Mouse (Mus musculus) heart, adult 9 months (tissue): Measurements from ENCODE around the gene Btd.

Experiments
- DNase-seq, 2 experiments: peaks; one replicate each; pipeline ENCODE4 v3.0.0; 2022; ENCODE audit warnings: low spot score in 2 of 2

Gene Btd

GRCm38 (mm10) chr14:31664903-31665565 lies 24.2 kb downstream of the Btd start:
- DNase-seq: no peak

GRCm38 (mm10) chr14:31665566-31665940 lies 24.7 kb downstream of the Btd start:
- DNase-seq: no peak

DNA sequence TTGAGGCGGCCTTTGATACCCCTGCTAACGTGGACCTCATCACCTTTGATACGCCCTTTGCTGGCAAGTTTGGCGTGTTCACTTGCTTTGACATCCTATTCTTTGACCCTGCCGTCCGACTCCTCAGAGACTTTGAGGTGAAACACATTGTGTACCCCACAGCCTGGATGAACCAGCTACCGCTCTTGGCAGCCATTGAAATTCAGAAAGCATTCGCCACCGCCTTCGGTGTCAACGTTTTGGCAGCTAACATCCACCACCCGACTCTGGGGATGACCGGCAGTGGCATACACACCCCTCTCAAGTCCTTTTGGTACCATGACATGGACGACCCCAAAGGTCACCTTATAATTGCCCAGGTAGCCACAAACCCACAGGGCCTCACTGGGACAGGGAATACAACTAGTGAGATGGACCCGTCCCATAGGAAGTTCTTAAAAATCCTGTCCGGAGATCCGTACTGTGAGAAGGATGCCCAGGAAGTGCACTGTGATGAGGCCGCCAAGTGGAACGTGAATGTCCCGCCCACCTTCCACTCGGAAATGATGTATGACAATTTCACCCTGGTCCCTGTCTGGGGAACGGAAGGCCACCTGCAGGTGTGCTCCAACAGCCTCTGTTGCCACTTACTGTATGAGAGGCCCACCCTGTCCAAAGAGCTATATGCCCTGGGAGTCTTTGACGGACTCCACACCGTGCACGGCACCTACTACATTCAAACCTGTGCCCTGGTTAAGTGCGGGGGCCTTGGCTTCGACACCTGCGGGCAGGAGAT lies 26.3 kb downstream of the Btd start:
- no peak for DNase-seq

DNA sequence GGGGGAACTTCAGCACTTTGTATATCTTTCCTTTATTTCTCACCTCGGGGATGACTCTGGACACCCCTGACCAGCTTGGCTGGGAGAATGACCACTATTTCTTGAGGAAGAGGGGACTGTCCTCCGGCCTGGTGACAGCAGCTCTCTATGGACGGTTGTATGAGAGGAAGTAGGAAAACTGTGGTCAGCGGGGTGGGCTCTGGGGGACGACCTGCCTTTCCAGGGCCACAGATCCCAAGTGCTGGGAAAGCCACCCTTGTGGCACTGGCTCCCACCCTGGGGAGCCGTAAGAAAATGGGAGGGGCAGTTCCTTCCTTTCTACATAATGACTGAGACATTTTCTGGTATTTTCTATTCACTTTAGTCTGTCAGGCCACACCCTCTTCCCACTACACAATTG lies 26.9 kb downstream of the Btd start:
- peak in 1 of 2 experiments; percentile 24 for DNase-seq

DNA sequence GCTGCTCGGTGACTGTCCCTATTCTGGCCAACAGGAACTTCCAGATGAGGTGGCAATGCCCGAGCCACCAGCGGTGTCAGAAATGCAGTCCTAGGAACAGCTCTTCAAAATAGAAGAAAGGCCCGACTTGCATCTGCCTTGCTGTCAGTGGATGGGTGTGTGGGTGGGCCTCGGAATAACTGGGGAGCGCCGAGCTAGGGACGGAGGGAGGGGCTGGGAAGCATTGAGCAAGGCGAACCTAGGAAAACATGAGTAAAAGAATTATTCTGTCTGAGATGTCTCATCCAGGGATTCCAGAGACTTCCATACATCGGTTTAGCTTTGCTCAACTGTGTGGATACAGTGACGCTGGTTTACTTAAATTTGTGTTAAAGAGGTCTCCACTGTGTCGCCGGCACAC lies 27.5 kb downstream of the Btd start:
- no peak for DNase-seq

GRCm38 (mm10) chr14:31669161-31669611 lies 28.4 kb downstream of the Btd start:
- peak; percentile 83 to 86 for DNase-seq

DNA sequence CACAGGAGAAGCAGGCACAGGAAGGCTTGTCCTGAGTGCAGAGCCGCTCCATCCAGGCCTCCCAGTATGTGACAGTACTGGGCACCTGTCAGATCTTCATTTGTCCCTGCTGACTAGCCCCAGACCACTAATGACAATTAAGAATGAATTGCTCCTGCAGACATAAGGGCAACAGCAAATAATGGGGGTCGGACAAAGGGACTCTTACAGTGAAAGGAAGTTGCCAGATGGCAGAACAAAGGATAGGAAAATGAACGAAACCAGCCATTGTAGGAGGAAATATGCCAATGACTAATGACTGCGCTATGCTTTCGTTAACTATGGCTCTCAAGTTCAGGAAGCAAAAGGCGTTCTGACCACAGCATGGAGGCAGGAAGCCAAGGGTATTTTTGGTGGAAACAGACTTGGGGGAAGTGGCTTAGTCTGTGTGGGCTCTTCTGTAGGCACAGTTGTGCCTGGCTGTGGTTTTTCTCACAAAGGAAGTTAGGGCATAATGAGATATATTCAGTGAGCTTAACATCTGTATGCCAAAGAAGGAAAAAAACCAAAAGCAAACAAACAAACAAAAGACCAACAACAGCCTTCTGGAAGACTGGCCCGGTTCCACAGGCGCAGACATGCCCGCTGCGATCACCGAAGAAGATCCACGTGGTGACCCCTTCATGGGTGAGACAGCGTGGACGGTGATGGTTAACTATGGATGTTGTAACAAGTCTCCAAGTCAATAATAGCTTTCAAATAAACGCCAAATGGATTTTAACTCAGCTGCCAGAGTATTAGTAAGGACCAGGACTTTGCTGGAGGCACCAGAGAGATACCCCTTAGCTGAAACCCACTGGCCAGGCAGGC lies 29.0 kb downstream of the Btd start:
- peak; percentile 70 to 72 for DNase-seq

GRCm38 (mm10) chr14:31671635-31672320 lies 30.9 kb downstream of the Btd start:
- DNase-seq: no peak

DNA sequence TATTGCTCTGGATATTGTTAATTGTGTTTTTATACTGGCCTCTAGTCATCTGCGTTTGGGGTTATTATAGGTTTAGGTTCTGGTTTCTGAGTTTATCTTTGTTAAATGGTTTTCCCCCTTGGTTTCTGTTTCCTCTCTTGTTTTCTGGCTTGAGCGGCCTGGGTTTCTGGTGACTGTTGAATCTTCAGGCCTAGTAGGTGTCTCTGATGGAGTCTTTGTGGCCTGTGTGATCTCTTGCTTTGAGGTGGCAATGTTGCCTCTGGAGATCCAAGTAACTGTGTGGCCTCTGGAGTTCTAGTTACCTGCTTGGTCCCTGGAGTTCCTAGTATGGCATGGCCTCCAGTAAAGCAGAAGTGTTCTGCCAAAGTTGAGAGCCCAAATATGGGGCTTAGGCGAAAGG lies 39.8 kb downstream of the Btd start:
- no peak for DNase-seq

- DNase-seq: no peak
These were observed 40.5 kb downstream of the Btd start for GRCm38 (mm10) chr14:31681291-31681690.

DNA sequence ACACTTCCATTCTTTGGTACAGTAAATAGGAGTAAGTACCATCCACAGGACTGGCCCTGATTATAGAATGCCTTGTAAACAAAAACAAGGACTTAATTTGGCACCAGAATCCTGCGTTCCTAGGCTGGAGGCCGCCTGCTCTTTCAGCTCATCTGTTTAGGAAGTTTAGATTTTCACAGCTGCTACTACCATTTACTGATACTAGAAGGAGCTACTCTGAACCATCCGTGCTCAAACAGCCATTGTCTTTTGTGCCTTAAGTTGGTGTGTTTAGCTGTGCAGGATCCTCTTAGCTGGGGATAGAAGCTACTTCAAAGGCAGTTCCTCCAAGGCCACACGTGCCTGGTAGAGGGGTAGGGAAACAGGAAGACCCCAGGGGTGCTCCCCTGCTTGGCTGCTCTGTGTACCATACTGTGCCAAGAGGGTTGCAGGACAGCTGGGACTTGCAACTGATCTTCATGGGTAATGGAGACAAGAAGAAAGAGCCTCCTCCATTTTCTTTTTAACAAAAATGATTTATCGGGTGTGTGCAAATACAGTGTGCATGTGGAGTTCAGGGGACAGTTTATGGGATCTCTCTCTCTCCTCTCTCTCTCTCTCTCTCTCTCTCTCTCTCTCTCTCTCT lies 41.2 kb downstream of the Btd start:
- DNase-seq: no peak

DNA sequence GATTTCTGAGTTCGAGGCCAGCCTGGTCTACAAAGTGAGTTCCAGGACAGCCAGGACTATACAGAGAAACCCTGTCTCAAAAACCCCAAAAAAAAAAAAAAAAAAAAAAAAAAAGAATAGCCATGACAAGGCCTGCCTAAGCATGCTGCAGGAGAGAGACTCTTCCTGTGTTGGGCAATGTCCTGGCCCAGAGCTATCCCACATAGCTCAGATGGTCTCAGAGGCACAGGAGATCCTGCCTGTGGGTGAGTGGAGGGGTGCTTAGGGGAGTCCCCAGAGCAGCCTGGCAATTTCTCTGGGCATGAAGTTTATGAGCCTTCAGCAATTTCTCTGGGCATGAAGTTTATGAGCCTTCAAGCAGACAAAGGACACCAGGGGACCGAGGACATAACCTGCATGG lies 42.8 kb downstream of the Btd start:
- no peak for DNase-seq

GRCm38 (mm10) chr14:31684343-31685040 lies 43.7 kb downstream of the Btd start:
- no peak for DNase-seq

DNA sequence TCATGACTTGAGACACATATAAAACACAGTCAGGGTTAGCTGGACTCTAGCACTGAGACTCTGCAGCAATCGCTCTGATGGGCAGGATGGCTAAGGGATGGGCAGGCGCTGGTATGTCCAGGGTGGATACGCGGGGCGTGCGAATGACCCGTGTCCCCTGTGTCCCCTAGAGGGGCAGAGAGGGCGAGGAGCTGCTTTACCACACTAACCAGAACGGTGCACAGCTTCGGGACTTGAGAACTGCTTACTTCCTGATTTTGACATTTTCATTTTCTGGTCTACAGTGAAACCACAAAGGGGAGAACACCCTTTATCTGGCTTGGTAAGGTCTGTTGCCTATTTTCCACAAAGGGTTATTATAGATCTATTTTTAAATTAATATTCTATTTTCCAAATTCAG lies 44.9 kb downstream of the Btd start:
- no peak for DNase-seq

DNA sequence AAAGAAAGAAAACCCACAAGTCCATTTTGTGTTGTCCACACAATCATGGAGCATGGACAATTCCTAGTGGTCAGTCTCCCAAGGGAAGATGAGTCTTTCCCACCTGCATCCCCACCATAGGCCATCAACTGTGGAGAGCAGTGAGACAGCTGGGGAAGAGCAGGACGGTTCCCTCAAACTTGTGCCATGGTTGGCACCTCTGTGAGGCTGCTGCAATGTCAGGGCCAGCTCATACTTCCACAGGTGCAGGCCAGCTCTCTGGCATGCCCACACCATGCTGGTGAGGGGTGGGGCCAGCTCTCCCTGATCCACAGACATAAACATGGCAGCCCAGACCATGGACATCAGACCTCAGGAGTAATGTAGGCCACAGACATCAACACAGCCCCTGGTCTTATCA lies 45.4 kb downstream of the Btd start:
- no peak for DNase-seq

DNA sequence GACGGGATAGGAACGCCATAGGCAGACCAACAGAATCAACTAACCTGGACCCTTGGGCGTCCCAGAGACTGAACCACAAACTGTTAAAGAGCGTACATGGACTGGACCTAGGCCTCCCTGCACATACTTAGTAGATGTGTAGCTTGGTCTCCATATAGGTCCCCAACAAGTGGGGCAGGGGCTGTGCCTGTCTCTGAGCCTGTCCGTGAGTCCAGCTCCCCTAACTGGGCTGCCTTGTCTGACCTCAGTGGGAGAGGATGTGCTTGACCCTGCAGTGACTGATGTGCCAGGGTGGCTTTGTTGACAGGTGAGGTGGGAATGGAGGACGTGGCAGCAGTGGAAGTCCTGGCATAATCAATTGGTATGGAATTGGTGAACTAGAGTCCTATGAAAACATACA lies 51.7 kb downstream of the Btd start:
- no peak for DNase-seq

GRCm38 (mm10) chr14:31696206-31696984 lies 55.6 kb downstream of the Btd start:
- DNase-seq: no peak

DNA sequence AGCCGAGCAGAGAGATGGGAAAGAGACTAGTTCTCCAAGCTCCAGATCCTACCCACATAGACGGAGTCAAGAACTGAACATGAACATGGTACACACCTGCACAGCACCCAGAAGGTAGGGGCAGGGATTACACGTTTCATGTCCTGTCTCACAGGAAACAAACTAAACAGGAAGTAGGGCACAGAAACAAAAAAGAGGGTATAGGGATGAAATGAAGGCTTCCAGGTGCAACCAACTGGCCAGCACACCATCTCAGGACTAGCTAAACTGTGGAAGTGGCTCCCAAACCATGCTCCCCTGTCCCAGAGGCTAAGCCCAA lies 56.1 kb downstream of the Btd start:
- no peak for DNase-seq

GRCm38 (mm10) chr14:31697346-31697745 lies 56.5 kb downstream of the Btd start:
- peak in 1 of 2 experiments; percentile 22 for DNase-seq

DNA sequence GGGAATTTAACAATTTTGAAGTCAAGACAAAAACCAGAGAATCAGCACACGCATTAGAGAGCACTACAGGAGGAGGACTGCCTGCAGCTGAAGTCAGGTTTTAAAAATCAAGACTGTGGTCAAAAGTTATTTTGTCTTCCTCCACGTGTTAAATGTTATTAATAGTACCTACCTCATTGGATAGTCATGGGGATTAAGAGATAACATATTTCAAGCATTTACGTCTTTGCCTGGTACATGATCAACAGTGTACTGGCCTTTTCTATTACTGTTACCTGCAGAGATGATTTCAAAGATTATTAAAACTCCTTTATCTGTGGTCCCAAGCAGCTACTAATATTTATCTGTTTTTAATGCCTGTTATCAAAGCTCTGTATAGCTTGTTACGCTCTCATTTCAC lies 56.9 kb downstream of the Btd start:
- DNase-seq: no peak
